Mouse (Mus musculus) stomach, embryonic 14.5 days (tissue): ENCODE results near the gene Mast4. TPM values are rescaled to one million over a fixed set of nuclear protein-coding genes. Genes with fewer than 3 reads are reported as not detected.

ENCODE experiments used
- ATAC-seq: fragments of 200-750 bp; cut with Nextera tagmentation; 2 replicates; pipeline ENCODE4 v1.8.0; 2017; ENCODE audit warnings: low read depth, moderate TSS enrichment; ENCODE audit not compliant: insufficient number of reproducible peaks, insufficient read depth, low FRiP score
- H3K27ac ChIP-seq: fragments of 300-500 bp; sonication (generic); 2 replicates; pipeline ENCODE4 v1.5.1; 2014; ENCODE audit warnings: mild to moderate bottlenecking, low read length, moderate library complexity, mixed read lengths
- H3K27me3 ChIP-seq: fragments of 300-500 bp; sonication (generic); 2 replicates; pipeline ENCODE4 v1.6.1; 2014; ENCODE audit warnings: low read length, control low read depth, mixed read lengths; ENCODE audit not compliant: control insufficient read depth, insufficient read depth
- H3K36me3 ChIP-seq: fragments of 300-500 bp; sonication (generic); 2 replicates; pipeline ENCODE4 v1.6.1; 2014; ENCODE audit warnings: mild to moderate bottlenecking, control low read depth, low read length, moderate library complexity, mixed read lengths; ENCODE audit not compliant: control insufficient read depth, insufficient read depth
- H3K4me1 ChIP-seq: fragments of 300-500 bp; sonication (generic); 2 replicates; pipeline ENCODE4 v1.6.1; 2014; ENCODE audit warnings: low read length, control low read depth, mixed read lengths; ENCODE audit not compliant: control insufficient read depth, insufficient read depth
- H3K4me2 ChIP-seq: fragments of 300-500 bp; sonication (generic); replicated peaks from 2 replicates; pipeline ENCODE4 v1.6.1; 2014; ENCODE audit warnings: low read depth, low read length, control low read depth
- H3K4me3 ChIP-seq: fragments of 300-500 bp; sonication (generic); 2 replicates; pipeline ENCODE4 v1.5.1; 2014; ENCODE audit warnings: low read depth, low read length, control low read depth
- H3K9ac ChIP-seq: fragments of 300-500 bp; sonication (generic); replicated peaks from 2 replicates; pipeline ENCODE4 v1.6.1; 2014; ENCODE audit warnings: low read depth, mild to moderate bottlenecking, control low read depth, low read length, moderate library complexity, mixed read lengths
- H3K9me3 ChIP-seq: fragments of 300-500 bp; sonication (generic); 2 replicates; pipeline ENCODE4 v1.6.1; 2016; ENCODE audit warnings: low read depth, low read length, control low read depth; ENCODE audit not compliant: control insufficient read depth
- WGBS: fragments of 180-500 bp; shearing (Covaris S2); extraction: QIAGEN DNeasy Blood & Tissue Kit; methylation state at CpG from one replicate; pipeline ENCODE4 v1.1.7; 2014; 5-methylcytosine and 5-hydroxymethylcytosine counted together
- polyA plus RNA-seq: library from polyadenylated mRNA; unstranded; fragments of >200 nt; fragmentation: Nextera tagmentation; extraction: Ambion mirVana; gene quantifications from 2 replicates; pipeline ENCODE4 v1.2.1, GENCODE M21; 2014

Gene Mast4
- polyA plus RNA-seq, 1 experiment from 2014 or later, result 48.0 TPM

- H3K4me2 ChIP-seq, result no peak overlapping the region
- no peak for ATAC-seq
- no peaks in the 10 kb centered on the region for H3K9me3 ChIP-seq
- 87% methylated on average over 5 of the region's 5 CpGs for WGBS
- H3K27me3 ChIP-seq, result no peaks in the 10 kb centered on the region
- no peaks in the 10 kb centered on the region for H3K36me3 ChIP-seq
- H3K27ac ChIP-seq, result no peak overlapping the region
- no peak overlapping the region for H3K9ac ChIP-seq
- H3K4me3 ChIP-seq, result no peak overlapping the region
- H3K4me1 ChIP-seq, result 0 out of 2 replicates have a peak, but pooled peaks cover 4% of the 10 kb centered on the region
Measured at GRCm38 (mm10) chr13:102690184-102690583, 644.1 kb downstream of the Mast4 start.

- Histone ChIP-seq H3K27me3 (no peaks in the 10 kb centered on the region), H3K4me1 (0 out of 2 replicates have a peak, but pooled peaks cover 4% of the 10 kb centered on the region), H3K9me3 (no peaks in the 10 kb centered on the region), H3K9ac (no peak overlapping the region), H3K4me2 (no peak overlapping the region), H3K27ac (no peak overlapping the region), H3K36me3 (no peaks in the 10 kb centered on the region), H3K4me3 (no peak overlapping the region)
- no peak for ATAC-seq
- WGBS, result 68% methylated on average over 6 of the region's 6 CpGs
Measured at GRCm38 (mm10) chr13:102689201-102690090, 644.9 kb downstream of the Mast4 start.

- Histone ChIP-seq H3K27me3 (no peaks in the 10 kb centered on the region), H3K4me2 (no peak overlapping the region), H3K36me3 (no peaks in the 10 kb centered on the region), H3K27ac (no peak overlapping the region), H3K9ac (no peak overlapping the region), H3K4me3 (no peak overlapping the region), H3K9me3 (no peaks in the 10 kb centered on the region), H3K4me1 (0 out of 2 replicates have a peak, but pooled peaks cover 3% of the 10 kb centered on the region)
- no peak for ATAC-seq
- 84% methylated on average over 1 of the region's 1 CpGs for WGBS
Measured at GRCm38 (mm10) chr13:102688121-102688520, 646.2 kb downstream of the Mast4 start.

- Histone ChIP-seq H3K27ac (no peak overlapping the region), H3K4me2 (no peak overlapping the region), H3K4me3 (no peak overlapping the region), H3K9me3 (no peaks in the 10 kb centered on the region), H3K27me3 (no peaks in the 10 kb centered on the region), H3K9ac (no peak overlapping the region), H3K4me1 (no peaks in the 10 kb centered on the region), H3K36me3 (no peaks in the 10 kb centered on the region)
- WGBS, result 72% methylated on average over 4 of the region's 4 CpGs
- no peak for ATAC-seq
Measured at GRCm38 (mm10) chr13:102684890-102685289, 649.4 kb downstream of the Mast4 start.
